Mouse (Mus musculus): ENCODE data around the gene Gm37240. TPM values are rescaled to one million over a fixed set of nuclear protein-coding genes. Genes with fewer than 3 reads are reported as not detected.

The Gm37240 gene
- polyA plus RNA-seq, 1 experiment from 2014 or later: 0.43 TPM

DNA sequence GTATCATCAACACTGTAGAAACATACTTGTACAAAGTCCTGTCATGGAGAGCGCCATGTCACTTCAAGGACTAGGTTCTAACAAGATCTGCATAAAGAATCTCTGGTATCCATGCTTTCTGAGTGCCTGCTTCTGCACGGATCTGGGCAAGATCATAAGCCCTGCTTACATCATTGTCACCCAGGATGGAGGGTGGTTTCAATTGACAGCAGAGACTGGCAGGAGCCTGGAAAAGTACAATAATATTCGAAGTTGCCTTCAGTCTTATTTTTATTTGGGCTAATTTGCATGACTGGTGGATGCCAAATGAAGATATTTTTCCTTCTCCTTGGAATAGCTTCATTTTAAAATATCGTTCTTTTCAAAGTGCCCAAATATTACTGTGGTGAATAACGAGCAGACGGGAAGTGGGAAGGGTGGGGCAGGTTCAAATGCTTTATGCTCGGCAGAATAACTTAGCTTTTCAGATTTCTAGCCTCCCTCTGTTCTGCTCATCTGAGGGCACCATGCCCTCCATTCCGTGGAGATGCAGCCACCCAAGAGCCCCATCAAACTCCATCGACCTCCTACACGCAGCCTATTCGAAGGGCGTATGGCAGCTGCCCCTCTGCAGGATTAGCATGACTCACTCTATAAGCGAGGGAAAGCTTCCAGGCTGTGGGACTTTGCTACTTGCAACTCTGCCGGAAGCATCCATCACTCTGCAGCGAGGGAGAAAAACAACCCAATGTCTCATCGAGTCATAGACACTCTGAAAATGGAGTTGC lies 518.8 kb downstream of the Gm37240 start:
- WGBS: 80% methylated on average over 16 of the region's 16 CpGs
- Histone ChIP-seq H3K36me3 (ENCODE audit: control insufficient read depth, insufficient read depth, low read length) (no peaks in the 10 kb centered on the region), H3K9ac (ENCODE audit: low read length) (no peak overlapping the region), H3K4me3 (ENCODE audit: low read depth, low read length) (no peak overlapping the region), H3K9me3 (ENCODE audit: control insufficient read depth, low read length) (no peaks in the 10 kb centered on the region), H3K27ac (ENCODE audit: low read depth, low read length) (no peak overlapping the region), H3K4me2 (ENCODE audit: low read depth, low read length, severe bottlenecking) (no peak overlapping the region), H3K4me1 (replicated peaks; ENCODE audit: control insufficient read depth, insufficient read depth, low read length) (no peaks in the 10 kb centered on the region), H3K27me3 (ENCODE audit: control insufficient read depth, insufficient read depth, low read length) (no peaks in the 10 kb centered on the region)
- no peak for DNase-seq (ENCODE audit: low spot score)
- ATAC-seq (replicated peaks; ENCODE audit: low FRiP score): no peak

- H3K9me3 ChIP-seq (ENCODE audit: control insufficient read depth, low read length): no peaks in the 10 kb centered on the region
- H3K4me3 ChIP-seq (ENCODE audit: low read depth, low read length): no peak overlapping the region
- DNase-seq (ENCODE audit: low spot score): no peak
- no peaks in the 10 kb centered on the region for H3K36me3 ChIP-seq (ENCODE audit: control insufficient read depth, insufficient read depth, low read length)
- H3K4me1 ChIP-seq (replicated peaks; ENCODE audit: control insufficient read depth, insufficient read depth, low read length): no peaks in the 10 kb centered on the region
- no peaks in the 10 kb centered on the region for H3K27me3 ChIP-seq (ENCODE audit: control insufficient read depth, insufficient read depth, low read length)
- no peak overlapping the region for H3K27ac ChIP-seq (ENCODE audit: low read depth, low read length)
- ATAC-seq (replicated peaks; ENCODE audit: low FRiP score): no peak
- WGBS: 63% methylated on average over 5 of the region's 5 CpGs
- no peak overlapping the region for H3K9ac ChIP-seq (ENCODE audit: low read length)
- H3K4me2 ChIP-seq (ENCODE audit: low read depth, low read length, severe bottlenecking): no peak overlapping the region
These were observed 522.6 kb downstream of the Gm37240 start for GRCm38 (mm10) chr3:85364591-85365343.

GRCm38 (mm10) chr3:85362883-85363282 lies 524.4 kb downstream of the Gm37240 start:
- no peak overlapping the region for H3K4me2 ChIP-seq (ENCODE audit: low read depth, low read length, severe bottlenecking)
- H3K27ac ChIP-seq (ENCODE audit: low read depth, low read length): no peak overlapping the region
- 93% methylated on average over 7 of the region's 7 CpGs for WGBS
- no peak for ATAC-seq (replicated peaks; ENCODE audit: low FRiP score)
- no peaks in the 10 kb centered on the region for H3K9me3 ChIP-seq (ENCODE audit: control insufficient read depth, low read length)
- no peaks in the 10 kb centered on the region for H3K27me3 ChIP-seq (ENCODE audit: control insufficient read depth, insufficient read depth, low read length)
- no peaks in the 10 kb centered on the region for H3K4me1 ChIP-seq (replicated peaks; ENCODE audit: control insufficient read depth, insufficient read depth, low read length)
- H3K36me3 ChIP-seq (ENCODE audit: control insufficient read depth, insufficient read depth, low read length): no peaks in the 10 kb centered on the region
- DNase-seq (ENCODE audit: low spot score): no peak
- H3K9ac ChIP-seq (ENCODE audit: low read length): no peak overlapping the region
- H3K4me3 ChIP-seq (ENCODE audit: low read depth, low read length): no peak overlapping the region

GRCm38 (mm10) chr3:85356373-85356772 lies 530.9 kb downstream of the Gm37240 start:
- 83% methylated on average over 3 of the region's 3 CpGs for WGBS
- H3K9ac ChIP-seq (ENCODE audit: low read length): no peak overlapping the region
- no peak overlapping the region for H3K27ac ChIP-seq (ENCODE audit: low read depth, low read length)
- no peak for ATAC-seq (replicated peaks; ENCODE audit: low FRiP score)
- H3K4me1 ChIP-seq (replicated peaks; ENCODE audit: control insufficient read depth, insufficient read depth, low read length): no peaks in the 10 kb centered on the region
- no peak overlapping the region for H3K4me3 ChIP-seq (ENCODE audit: low read depth, low read length)
- no peaks in the 10 kb centered on the region for H3K27me3 ChIP-seq (ENCODE audit: control insufficient read depth, insufficient read depth, low read length)
- H3K4me2 ChIP-seq (ENCODE audit: low read depth, low read length, severe bottlenecking): no peak overlapping the region
- DNase-seq (ENCODE audit: low spot score): no peak
- no peaks in the 10 kb centered on the region for H3K36me3 ChIP-seq (ENCODE audit: control insufficient read depth, insufficient read depth, low read length)
- no peaks in the 10 kb centered on the region for H3K9me3 ChIP-seq (ENCODE audit: control insufficient read depth, low read length)

DNA sequence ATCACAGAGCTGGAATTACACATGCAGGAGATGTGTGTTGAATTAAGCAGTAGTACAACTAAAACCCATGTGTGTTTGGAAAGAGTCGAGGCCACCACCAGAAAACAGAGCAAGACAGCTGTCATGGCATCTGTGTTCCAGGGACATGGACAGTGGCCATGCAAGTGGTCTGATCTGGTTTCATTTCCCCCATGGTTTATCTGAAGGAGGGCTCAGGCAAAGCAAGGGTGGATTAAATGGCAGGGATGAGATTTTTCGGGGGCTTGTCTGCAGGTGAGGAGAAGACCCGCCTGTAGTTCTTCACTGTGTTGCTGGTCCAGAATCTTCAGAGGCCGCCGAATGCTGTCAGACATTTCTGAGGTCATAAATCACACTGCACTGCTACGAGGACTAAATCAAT lies 539.3 kb downstream of the Gm37240 start:
- Histone ChIP-seq H3K36me3 (ENCODE audit: control insufficient read depth, insufficient read depth, low read length) (no peaks in the 10 kb centered on the region), H3K9me3 (ENCODE audit: control insufficient read depth, low read length) (no peaks in the 10 kb centered on the region), H3K27me3 (ENCODE audit: control insufficient read depth, insufficient read depth, low read length) (no peaks in the 10 kb centered on the region), H3K4me3 (ENCODE audit: low read depth, low read length) (no peak overlapping the region), H3K9ac (ENCODE audit: low read length) (no peak overlapping the region), H3K27ac (ENCODE audit: low read depth, low read length) (no peak overlapping the region), H3K4me2 (ENCODE audit: low read depth, low read length, severe bottlenecking) (no peak overlapping the region), H3K4me1 (replicated peaks; ENCODE audit: control insufficient read depth, insufficient read depth, low read length) (no peaks in the 10 kb centered on the region)
- DNase-seq (ENCODE audit: low spot score): no peak
- 86% methylated on average over 6 of the region's 6 CpGs for WGBS
- ATAC-seq (replicated peaks; ENCODE audit: low FRiP score): no peak

GRCm38 (mm10) chr3:85341103-85341860 lies 546.0 kb downstream of the Gm37240 start:
- H3K4me3 ChIP-seq (ENCODE audit: low read depth, low read length): no peak overlapping the region
- H3K4me2 ChIP-seq (ENCODE audit: low read depth, low read length, severe bottlenecking): no peak overlapping the region
- no peak overlapping the region for H3K9ac ChIP-seq (ENCODE audit: low read length)
- DNase-seq (ENCODE audit: low spot score) (no peak), ATAC-seq (replicated peaks; ENCODE audit: low FRiP score) (no peak)
- H3K27ac ChIP-seq (ENCODE audit: low read depth, low read length): no peak overlapping the region
- H3K4me1 ChIP-seq (replicated peaks; ENCODE audit: control insufficient read depth, insufficient read depth, low read length): peaks cover 14% of the 10 kb centered on the region
- no peaks in the 10 kb centered on the region for H3K36me3 ChIP-seq (ENCODE audit: control insufficient read depth, insufficient read depth, low read length)
- H3K9me3 ChIP-seq (ENCODE audit: control insufficient read depth, low read length): no peaks in the 10 kb centered on the region
- 89% methylated on average over 12 of the region's 12 CpGs for WGBS
- no peaks in the 10 kb centered on the region for H3K27me3 ChIP-seq (ENCODE audit: control insufficient read depth, insufficient read depth, low read length)

DNA sequence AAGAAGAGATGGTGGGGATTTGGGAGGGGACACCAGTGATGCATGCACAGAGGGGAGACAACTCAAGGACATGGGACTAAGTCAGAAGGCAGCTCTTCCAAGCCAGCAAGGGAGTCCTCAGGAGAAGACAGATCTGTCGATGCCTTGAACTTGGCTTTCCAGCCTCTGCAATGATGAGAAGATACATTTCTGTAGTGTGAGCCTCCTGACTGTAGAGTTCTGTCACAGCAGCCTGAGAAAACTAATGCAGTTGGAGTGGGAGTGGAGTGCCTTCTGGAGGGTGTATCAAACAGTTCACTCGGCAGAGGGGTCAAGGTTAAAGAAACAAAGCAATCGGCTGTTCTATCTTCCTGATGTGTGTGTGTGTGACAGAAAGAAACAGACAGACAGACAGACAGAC lies 546.8 kb downstream of the Gm37240 start:
- Histone ChIP-seq H3K9ac (ENCODE audit: low read length) (no peak overlapping the region), H3K4me2 (ENCODE audit: low read depth, low read length, severe bottlenecking) (no peak overlapping the region), H3K36me3 (ENCODE audit: control insufficient read depth, insufficient read depth, low read length) (no peaks in the 10 kb centered on the region), H3K9me3 (ENCODE audit: control insufficient read depth, low read length) (no peaks in the 10 kb centered on the region), H3K4me1 (replicated peaks; ENCODE audit: control insufficient read depth, insufficient read depth, low read length) (peaks cover 14% of the 10 kb centered on the region), H3K4me3 (ENCODE audit: low read depth, low read length) (no peak overlapping the region), H3K27me3 (ENCODE audit: control insufficient read depth, insufficient read depth, low read length) (no peaks in the 10 kb centered on the region), H3K27ac (ENCODE audit: low read depth, low read length) (no peak overlapping the region)
- ATAC-seq (replicated peaks; ENCODE audit: low FRiP score): no peak
- no peak for DNase-seq (ENCODE audit: low spot score)
- WGBS: 77% methylated on average over 3 of the region's 3 CpGs

DNA sequence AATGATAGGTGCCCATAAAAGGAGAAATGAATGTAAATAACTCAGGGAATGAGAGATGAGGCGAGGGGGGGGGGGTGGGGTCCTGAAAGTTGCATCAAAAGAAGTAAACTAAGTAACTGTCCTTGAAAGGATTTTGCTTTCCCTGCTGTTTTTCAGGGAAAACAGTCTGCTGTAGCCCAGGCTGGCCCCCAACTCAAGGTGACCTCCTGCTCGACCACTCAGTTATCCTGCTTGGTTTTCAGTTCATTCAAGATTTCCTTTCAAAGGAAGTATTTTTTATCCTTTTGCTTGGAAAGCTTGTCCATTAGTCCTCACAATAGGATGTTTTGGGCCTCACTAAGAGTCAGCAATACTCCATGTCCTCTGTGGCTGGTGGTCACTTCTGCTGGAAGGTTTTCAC lies 547.4 kb downstream of the Gm37240 start:
- 67% methylated on average over 2 of the region's 2 CpGs for WGBS
- Histone ChIP-seq H3K4me2 (ENCODE audit: low read depth, low read length, severe bottlenecking) (no peak overlapping the region), H3K9ac (ENCODE audit: low read length) (no peak overlapping the region), H3K27me3 (ENCODE audit: control insufficient read depth, insufficient read depth, low read length) (no peaks in the 10 kb centered on the region), H3K9me3 (ENCODE audit: control insufficient read depth, low read length) (no peaks in the 10 kb centered on the region), H3K27ac (ENCODE audit: low read depth, low read length) (no peak overlapping the region), H3K4me1 (replicated peaks; ENCODE audit: control insufficient read depth, insufficient read depth, low read length) (peaks cover 14% of the 10 kb centered on the region), H3K4me3 (ENCODE audit: low read depth, low read length) (no peak overlapping the region), H3K36me3 (ENCODE audit: control insufficient read depth, insufficient read depth, low read length) (no peaks in the 10 kb centered on the region)
- ATAC-seq (replicated peaks; ENCODE audit: low FRiP score) (no peak), DNase-seq (ENCODE audit: low spot score) (no peak)

Data from forebrain, embryonic 11.5 days (tissue).